Mouse (Mus musculus) stomach, embryonic 14.5 days (tissue): ENCODE data around the gene Plg. TPM values are rescaled to one million over a fixed set of nuclear protein-coding genes. Genes with fewer than 3 reads are reported as not detected.

ENCODE experiments used
- ATAC-seq: fragments of 200-750 bp; cut with Nextera tagmentation; 2 replicates; pipeline ENCODE4 v1.8.0; 2017; ENCODE audit warnings: low read depth, moderate TSS enrichment; ENCODE audit not compliant: insufficient number of reproducible peaks, insufficient read depth, low FRiP score
- H3K27ac ChIP-seq: fragments of 300-500 bp; sonication (generic); 2 replicates; pipeline ENCODE4 v1.5.1; 2014; ENCODE audit warnings: mild to moderate bottlenecking, low read length, moderate library complexity, mixed read lengths
- H3K27me3 ChIP-seq: fragments of 300-500 bp; sonication (generic); 2 replicates; pipeline ENCODE4 v1.6.1; 2014; ENCODE audit warnings: low read length, control low read depth, mixed read lengths; ENCODE audit not compliant: control insufficient read depth, insufficient read depth
- H3K36me3 ChIP-seq: fragments of 300-500 bp; sonication (generic); 2 replicates; pipeline ENCODE4 v1.6.1; 2014; ENCODE audit warnings: mild to moderate bottlenecking, control low read depth, low read length, moderate library complexity, mixed read lengths; ENCODE audit not compliant: control insufficient read depth, insufficient read depth
- H3K4me1 ChIP-seq: fragments of 300-500 bp; sonication (generic); 2 replicates; pipeline ENCODE4 v1.6.1; 2014; ENCODE audit warnings: low read length, control low read depth, mixed read lengths; ENCODE audit not compliant: control insufficient read depth, insufficient read depth
- H3K4me2 ChIP-seq: fragments of 300-500 bp; sonication (generic); replicated peaks from 2 replicates; pipeline ENCODE4 v1.6.1; 2014; ENCODE audit warnings: low read depth, low read length, control low read depth
- H3K4me3 ChIP-seq: fragments of 300-500 bp; sonication (generic); 2 replicates; pipeline ENCODE4 v1.5.1; 2014; ENCODE audit warnings: low read depth, low read length, control low read depth
- H3K9ac ChIP-seq: fragments of 300-500 bp; sonication (generic); replicated peaks from 2 replicates; pipeline ENCODE4 v1.6.1; 2014; ENCODE audit warnings: low read depth, mild to moderate bottlenecking, control low read depth, low read length, moderate library complexity, mixed read lengths
- H3K9me3 ChIP-seq: fragments of 300-500 bp; sonication (generic); 2 replicates; pipeline ENCODE4 v1.6.1; 2016; ENCODE audit warnings: low read depth, low read length, control low read depth; ENCODE audit not compliant: control insufficient read depth
- WGBS: fragments of 180-500 bp; shearing (Covaris S2); extraction: QIAGEN DNeasy Blood & Tissue Kit; methylation state at CpG from one replicate; pipeline ENCODE4 v1.1.7; 2014; 5-methylcytosine and 5-hydroxymethylcytosine counted together
- polyA plus RNA-seq: library from polyadenylated mRNA; unstranded; fragments of >200 nt; fragmentation: Nextera tagmentation; extraction: Ambion mirVana; gene quantifications from 2 replicates; pipeline ENCODE4 v1.2.1, GENCODE M21; 2014

The Plg gene
- polyA plus RNA-seq, 1 experiment from 2014 or later, result 1.1 TPM

- H3K9me3 ChIP-seq, result no peaks in the 10 kb centered on the region
- H3K4me1 ChIP-seq, result peaks cover 11% of the 10 kb centered on the region; the same call in 1 of the 2 replicates
- no peak overlapping the region for H3K4me2 ChIP-seq
- H3K27me3 ChIP-seq, result no peaks in the 10 kb centered on the region
- WGBS, result 59% methylated on average over 16 of the region's 16 CpGs
- H3K4me3 ChIP-seq, result no peak overlapping the region
- no peak for ATAC-seq
- H3K36me3 ChIP-seq, result no peaks in the 10 kb centered on the region
- no peak overlapping the region for H3K9ac ChIP-seq
- H3K27ac ChIP-seq, result no peak overlapping the region
These were observed 42.6 kb downstream of the Plg start for GRCm38 (mm10) chr17:12420886-12421574.

- Histone ChIP-seq H3K9me3 (no peaks in the 10 kb centered on the region), H3K27me3 (no peaks in the 10 kb centered on the region), H3K4me2 (no peak overlapping the region), H3K4me3 (no peak overlapping the region), H3K36me3 (no peaks in the 10 kb centered on the region), H3K4me1 (peaks cover 11% of the 10 kb centered on the region; the same call in 1 of the 2 replicates), H3K9ac (no peak overlapping the region), H3K27ac (no peak overlapping the region)
- no peak for ATAC-seq
- 83% methylated on average over 1 of the region's 1 CpGs for WGBS
These were observed 43.7 kb downstream of the Plg start for GRCm38 (mm10) chr17:12422143-12422542.

GRCm38 (mm10) chr17:12427156-12427555 is 48.7 kb downstream of the Plg start:
- H3K27me3 ChIP-seq, result no peaks in the 10 kb centered on the region
- H3K4me1 ChIP-seq, result 0 out of 2 replicates have a peak, but pooled peaks cover 4% of the 10 kb centered on the region
- ATAC-seq, result no peak
- H3K9ac ChIP-seq, result no peak overlapping the region
- no peak overlapping the region for H3K4me3 ChIP-seq
- H3K36me3 ChIP-seq, result no peaks in the 10 kb centered on the region
- no peak overlapping the region for H3K4me2 ChIP-seq
- no peaks in the 10 kb centered on the region for H3K9me3 ChIP-seq
- 40% methylated on average over 3 of the region's 3 CpGs for WGBS
- no peak overlapping the region for H3K27ac ChIP-seq

GRCm38 (mm10) chr17:12428369-12428768 is 50.0 kb downstream of the Plg start:
- Histone ChIP-seq H3K27me3 (no peaks in the 10 kb centered on the region), H3K9ac (no peak overlapping the region), H3K27ac (no peak overlapping the region), H3K4me2 (no peak overlapping the region), H3K4me1 (0 out of 2 replicates have a peak, but pooled peaks cover 6% of the 10 kb centered on the region), H3K36me3 (no peaks in the 10 kb centered on the region), H3K9me3 (no peaks in the 10 kb centered on the region), H3K4me3 (no peak overlapping the region)
- no peak for ATAC-seq

GRCm38 (mm10) chr17:12431707-12432106 is 53.3 kb downstream of the Plg start:
- H3K36me3 ChIP-seq, result no peaks in the 10 kb centered on the region
- H3K27ac ChIP-seq, result peak overlapping the region; percentile 40; the same call in 1 of the 2 replicates
- no peak overlapping the region for H3K4me3 ChIP-seq
- H3K4me1 ChIP-seq, result 0 out of 2 replicates have a peak, but pooled peaks cover 6% of the 10 kb centered on the region
- ATAC-seq, result peak; percentile 65; the same call in 1 of the 2 replicates
- no peaks in the 10 kb centered on the region for H3K27me3 ChIP-seq
- H3K9ac ChIP-seq, result no peak overlapping the region
- WGBS, result 26% methylated on average over 5 of the region's 5 CpGs
- no peak overlapping the region for H3K4me2 ChIP-seq
- H3K9me3 ChIP-seq, result no peaks in the 10 kb centered on the region

- Histone ChIP-seq H3K4me2 (no peak overlapping the region), H3K4me1 (no peaks in the 10 kb centered on the region), H3K36me3 (no peaks in the 10 kb centered on the region), H3K4me3 (no peak overlapping the region), H3K27me3 (no peaks in the 10 kb centered on the region), H3K9me3 (no peaks in the 10 kb centered on the region), H3K27ac (no peak overlapping the region), H3K9ac (no peak overlapping the region)
- no peak for ATAC-seq
- WGBS, result 57% methylated on average over 10 of the region's 10 CpGs
These were observed 59.4 kb downstream of the Plg start for GRCm38 (mm10) chr17:12437771-12438170.

GRCm38 (mm10) chr17:12444561-12444960 is 66.2 kb downstream of the Plg start:
- no peaks in the 10 kb centered on the region for H3K4me1 ChIP-seq
- WGBS, result 64% methylated on average over 2 of the region's 2 CpGs

GRCm38 (mm10) chr17:12451234-12451633 is 72.8 kb downstream of the Plg start:
- Histone ChIP-seq H3K9me3 (no peaks in the 10 kb centered on the region), H3K27ac (peak overlapping the region; percentile 30; the same call in 1 of the 2 replicates), H3K4me2 (no peak overlapping the region), H3K9ac (no peak overlapping the region), H3K4me1 (peaks cover 5% of the 10 kb centered on the region; the same call in 1 of the 2 replicates), H3K4me3 (no peak overlapping the region), H3K36me3 (no peaks in the 10 kb centered on the region), H3K27me3 (no peaks in the 10 kb centered on the region)
- 42% methylated on average over 4 of the region's 4 CpGs for WGBS
- peak; percentile 53; the same call in 1 of the 2 replicates for ATAC-seq

More at GRCm38 (mm10) chr17:12444561-12444960, 66.2 kb downstream of the Plg start:
- Histone ChIP-seq H3K36me3 (no peaks in the 10 kb centered on the region), H3K9ac (no peak overlapping the region), H3K27ac (no peak overlapping the region), H3K4me3 (no peak overlapping the region), H3K27me3 (no peaks in the 10 kb centered on the region), H3K9me3 (no peaks in the 10 kb centered on the region), H3K4me2 (no peak overlapping the region)
- ATAC-seq, result no peak
